Mouse (Mus musculus): ENCODE measurements at regions not wholly inside any gene's neighbourhood (a gene's known extent, or its start where the extent isn't known, plus 50 kb on each side); places are given as distances from the start of the nearest gene placed in this dataset.
A peak's percentile ranks its signal among the peaks of the same experiment; 100 is the strongest.

DNA sequence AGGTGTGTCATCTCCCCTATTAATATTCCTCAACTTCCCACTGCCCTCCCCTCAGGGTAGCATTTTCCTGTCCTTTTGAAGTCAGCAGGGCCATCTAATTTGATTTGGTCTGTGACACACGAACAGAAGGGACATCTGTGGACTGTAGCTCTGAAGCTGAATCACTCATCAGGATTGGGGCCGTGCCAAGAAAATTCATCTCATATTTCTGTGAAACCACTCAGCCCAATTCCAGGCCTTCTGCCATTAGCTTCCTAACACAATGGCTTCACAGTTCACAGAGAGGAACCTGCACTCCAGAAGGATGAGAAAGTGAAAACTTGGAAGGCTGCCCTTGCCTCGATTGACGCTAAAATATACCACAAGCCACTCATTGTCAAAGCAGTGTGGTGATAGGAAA lies 86.1 kb downstream of the Abhd5 start:
- DNase-seq = no peak

DNA sequence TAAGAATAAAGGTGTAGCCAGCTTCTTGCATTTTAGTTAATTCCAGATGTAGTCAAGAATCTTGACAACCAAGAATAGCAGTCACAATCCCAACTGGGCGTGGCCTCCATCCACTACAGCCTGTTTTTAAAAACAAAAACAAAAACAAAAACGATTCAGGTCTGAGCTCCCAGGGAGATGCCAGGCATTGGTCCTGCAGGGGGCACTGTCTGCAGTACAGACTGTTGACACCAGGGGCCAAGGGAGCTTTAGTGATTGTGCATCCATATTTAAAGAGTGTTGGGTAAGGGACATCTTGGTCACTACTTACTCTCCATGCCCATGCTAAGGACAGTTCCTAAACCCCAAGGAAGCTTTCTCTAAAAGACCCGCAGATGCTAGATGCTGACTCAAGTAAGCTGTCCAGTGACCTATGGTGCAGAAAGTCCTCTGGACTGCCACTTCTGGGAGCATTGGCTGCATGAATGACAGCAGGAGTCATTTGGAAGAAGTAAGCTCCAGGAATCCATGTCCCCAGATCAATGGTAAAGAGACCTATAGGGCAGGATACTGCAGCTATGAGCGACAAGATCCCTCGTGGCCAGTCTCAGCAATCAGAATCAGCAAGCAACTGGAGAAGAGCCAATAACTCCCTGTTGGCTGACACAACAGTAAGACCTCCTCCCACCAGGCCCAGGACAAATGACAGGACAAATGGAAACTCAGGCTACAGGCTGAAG lies 95.1 kb downstream of the Abhd5 start:
- intact Hi-C loops (cut with DNase I) = no loop called here
- DNase-seq = no peak

More for the DNA sequence above, 86.1 kb downstream of the Abhd5 start:
- intact Hi-C loops (cut with DNase I) = no loop called here

DNA sequence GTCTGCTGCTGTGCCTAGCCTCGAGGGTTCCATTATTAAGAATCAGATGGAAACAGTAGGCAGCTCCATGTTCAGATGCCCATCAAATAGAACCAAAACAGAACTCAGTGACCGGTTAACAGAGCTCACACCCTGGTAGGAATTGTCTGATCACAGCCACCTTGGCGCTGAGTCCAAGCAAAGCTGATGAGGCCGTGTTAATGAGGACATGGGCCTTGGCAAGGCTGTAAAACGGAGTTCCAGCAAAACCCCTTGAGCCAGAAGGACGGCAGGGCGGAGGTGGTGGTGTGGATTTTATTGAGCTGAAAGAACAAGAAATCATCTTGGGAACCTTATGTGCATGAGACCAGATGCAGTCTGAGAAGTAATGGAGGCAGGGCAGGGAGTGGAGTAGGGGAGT lies 96.2 kb downstream of the Abhd5 start:
- no peak for DNase-seq
- intact Hi-C loops (cut with DNase I) = no loop called here

DNA sequence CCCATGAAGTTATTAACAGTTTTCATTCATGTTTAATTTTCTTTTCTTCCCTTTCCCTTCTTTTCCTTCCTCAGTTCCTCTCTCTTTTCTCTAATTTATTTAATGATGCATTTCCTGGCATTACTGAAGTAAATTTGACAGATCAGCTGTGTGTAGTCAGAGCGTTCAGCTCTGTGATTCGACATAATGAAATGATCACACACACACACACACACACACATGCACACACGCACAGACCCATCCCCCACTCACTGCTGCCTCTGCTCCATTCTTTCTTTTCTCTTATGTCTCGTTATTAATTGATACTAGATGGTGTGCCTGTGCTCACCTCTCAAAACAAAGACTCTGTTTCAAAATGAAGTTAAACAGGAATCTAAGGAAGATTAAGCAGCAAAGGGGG lies 96.9 kb downstream of the Abhd5 start:
- intact Hi-C loops (cut with DNase I) = no loop called here
- no peak for DNase-seq

DNA sequence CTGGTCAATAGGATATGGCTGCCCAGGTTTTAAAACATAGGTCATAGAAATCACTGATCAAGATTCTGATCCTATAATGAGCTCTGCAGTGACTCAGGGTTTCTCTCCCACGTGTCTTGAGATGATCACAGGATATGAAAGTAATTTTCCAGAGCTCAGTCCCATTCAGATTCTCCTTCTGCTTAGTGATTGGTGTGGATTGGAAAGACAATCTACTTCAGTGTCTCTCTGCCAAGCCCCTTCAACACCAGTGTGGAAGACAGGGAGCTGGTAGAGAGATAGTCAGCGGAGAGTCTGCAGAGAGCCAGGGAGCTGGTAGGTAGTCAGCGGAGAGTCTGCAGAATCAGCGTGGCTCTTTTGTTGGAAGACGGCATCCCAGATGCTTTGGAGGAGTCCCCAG lies 99.1 kb downstream of the Abhd5 start:
- intact Hi-C loops (cut with DNase I) = no loop called here
- DNase-seq = no peak

DNA sequence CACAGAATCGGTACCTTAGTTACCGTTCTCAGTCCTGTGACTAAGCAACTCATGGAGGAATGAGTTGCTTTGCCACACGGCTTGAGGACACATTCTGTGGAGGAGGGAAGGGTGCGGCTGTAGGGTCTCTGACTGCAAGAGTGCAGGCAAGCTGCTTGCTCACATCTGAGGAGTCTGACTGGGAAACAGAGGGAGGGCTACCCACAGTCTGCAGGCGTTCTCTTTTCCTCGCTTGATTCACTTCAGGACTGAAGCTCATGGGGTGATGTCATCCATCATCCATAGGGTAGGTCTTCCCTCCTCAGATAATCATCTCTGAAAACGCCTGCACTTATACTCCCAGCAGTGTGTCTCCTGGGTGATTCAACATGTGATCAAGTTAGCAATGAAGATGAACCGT lies 103.9 kb downstream of the Abhd5 start:
- intact Hi-C loops (cut with DNase I) = no loop called here
- DNase-seq = no peak

DNA sequence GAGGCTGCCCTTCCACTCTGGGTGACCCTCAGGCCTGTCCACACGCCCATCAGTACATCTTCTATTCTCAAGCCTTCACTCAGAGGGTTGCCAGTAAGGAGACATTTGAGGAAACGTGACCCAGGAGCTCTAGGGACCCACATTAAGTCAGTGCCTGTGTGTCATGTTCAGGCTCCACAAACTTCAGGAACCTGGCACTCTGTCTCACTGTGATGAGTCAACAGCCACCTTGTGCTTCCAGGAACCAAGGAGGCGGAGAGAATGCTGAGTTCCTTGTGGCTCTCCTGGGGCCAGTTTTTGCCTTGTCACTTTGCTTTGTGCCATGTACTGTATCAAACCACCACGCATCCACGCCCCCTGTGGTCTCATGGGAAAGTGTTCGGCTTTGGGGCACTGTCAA lies 104.4 kb downstream of the Abhd5 start:
- intact Hi-C loops (cut with DNase I) = no loop called here
- no peak for DNase-seq

DNA sequence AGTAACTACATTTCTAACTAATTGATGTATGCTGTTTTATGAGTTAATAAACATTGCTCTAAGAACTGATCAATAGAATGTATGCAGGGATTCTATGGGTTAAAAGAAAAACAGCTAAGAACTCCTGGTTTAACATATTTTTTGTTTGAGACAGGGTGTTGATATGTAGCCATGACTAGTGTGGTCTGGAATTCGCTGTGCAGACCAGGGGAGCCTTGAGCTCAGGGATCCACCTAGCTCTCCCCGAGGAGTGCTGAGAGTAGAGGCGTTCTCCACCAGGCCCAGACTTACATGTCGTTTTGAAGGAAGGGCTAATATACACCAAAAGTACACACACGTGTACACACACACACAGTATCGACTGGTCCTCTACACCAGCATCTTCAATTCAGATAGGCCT lies 108.1 kb downstream of the Abhd5 start:
- intact Hi-C loops (cut with DNase I) = no loop called here
- DNase-seq = no peak

DNA sequence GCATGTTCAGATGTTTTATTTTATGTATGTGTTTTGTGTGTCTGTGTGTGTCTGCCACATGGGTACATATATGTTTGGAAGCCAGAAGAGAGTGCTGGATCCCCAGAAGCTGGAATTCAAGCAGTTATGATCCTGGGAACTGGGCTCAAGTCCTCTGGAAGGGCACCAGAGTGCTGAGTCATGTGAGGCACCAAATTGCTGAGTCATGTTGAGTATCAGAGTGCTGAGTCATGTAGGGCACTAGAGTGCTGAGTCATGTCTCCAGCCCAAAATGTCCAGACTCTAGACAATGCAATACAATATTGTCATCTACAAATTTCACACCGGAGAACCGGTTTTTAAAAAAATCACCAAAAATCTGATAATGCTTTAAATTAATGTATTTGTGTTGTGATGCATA lies 120.1 kb downstream of the Abhd5 start:
- intact Hi-C loops (cut with DNase I) = no loop called here
- DNase-seq = no peak

DNA sequence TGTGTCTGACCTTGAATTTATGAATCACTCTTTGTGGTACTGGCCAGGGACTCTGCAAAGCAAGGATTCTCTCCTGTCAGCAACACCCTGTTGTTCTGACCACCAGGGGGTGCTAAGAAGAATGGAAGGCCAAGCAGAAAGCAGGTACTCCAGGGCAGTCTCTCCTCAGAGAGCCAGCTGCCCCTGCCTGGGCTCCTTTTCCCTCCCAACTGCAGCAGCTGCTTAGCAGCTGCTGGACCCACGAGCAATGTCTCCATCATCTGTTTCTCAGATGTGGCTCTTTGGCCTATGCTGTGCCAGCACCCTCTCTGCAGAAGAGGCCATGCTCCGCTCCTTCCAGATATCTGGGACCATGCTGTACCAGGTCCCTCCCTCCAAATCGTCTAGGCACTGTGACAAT lies 124.9 kb downstream of the Abhd5 start:
- intact Hi-C loops (cut with DNase I) = no loop called here
- peak in 1 of 2 experiments; percentile 5 for DNase-seq

DNA sequence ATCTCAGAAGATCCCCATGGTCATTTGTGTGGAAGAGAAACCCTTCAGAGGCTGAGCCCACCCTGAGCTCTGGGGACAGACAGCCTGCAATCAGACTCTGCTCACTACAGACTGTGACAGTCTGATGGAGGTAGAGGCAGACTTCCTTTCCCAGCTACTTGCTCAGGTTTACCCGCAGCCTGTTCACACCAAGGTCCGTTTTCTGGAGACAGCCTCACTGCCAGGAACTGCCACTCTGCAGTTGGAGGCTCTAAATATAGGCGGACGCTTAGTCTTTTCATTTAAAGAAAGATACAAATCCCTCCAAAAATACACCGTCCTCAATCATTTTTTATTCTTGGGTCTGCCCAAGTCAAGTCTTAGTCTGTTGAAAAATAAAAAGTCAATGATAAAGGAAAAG lies 135.6 kb downstream of the Abhd5 start:
- no peak for DNase-seq

DNA sequence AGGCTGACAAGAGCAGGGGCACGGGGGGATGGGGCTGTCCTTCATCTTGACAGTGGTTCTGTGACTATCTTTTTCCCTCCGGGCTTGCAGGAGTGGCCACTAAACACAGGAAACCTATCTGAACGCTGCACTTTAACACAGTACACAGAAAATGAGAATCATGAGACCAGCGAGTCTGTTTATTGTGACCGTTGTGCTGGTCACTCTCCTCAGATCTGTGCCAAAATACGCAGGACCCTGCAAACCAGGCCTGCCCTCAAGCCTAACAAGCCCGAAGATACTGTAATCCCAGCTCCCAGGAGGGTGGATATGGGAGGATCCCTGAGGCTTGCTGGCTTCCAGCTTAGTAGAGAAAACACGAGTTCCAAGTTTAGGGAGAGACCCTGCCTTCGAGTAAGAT lies 143.3 kb downstream of the Abhd5 start:
- DNase-seq = no peak
- intact Hi-C loops (cut with DNase I) = no loop called here

More for the DNA sequence above, 135.6 kb downstream of the Abhd5 start:
- intact Hi-C loops (cut with DNase I) = no loop called here

DNA sequence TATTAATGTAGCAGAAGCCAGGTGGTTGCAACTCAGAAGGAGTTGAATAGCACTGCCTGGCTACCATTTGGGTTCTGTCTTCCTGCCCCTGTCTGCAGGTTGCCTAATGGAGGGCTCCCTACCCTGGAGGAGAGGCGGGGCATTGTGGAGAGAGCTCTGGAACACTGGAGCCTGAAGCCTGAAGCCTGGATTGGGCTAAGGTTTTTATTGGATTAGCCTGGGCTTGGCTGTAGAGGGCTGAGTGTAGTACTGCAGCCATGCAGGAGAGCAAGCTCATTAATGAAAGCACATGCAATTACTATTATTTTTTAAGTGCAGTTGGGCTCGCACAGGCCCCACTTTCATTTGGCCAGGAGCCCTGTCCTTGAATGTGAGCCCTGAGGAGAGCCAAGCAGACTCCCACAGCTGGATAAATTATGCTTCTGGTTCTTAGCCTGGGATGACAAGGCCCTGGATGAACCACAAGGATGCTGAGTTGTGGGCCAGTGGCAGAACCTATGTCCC lies 145.1 kb downstream of the Abhd5 start:
- intact Hi-C loops (cut with DNase I) = no loop called here
- DNase-seq = no peak

DNA sequence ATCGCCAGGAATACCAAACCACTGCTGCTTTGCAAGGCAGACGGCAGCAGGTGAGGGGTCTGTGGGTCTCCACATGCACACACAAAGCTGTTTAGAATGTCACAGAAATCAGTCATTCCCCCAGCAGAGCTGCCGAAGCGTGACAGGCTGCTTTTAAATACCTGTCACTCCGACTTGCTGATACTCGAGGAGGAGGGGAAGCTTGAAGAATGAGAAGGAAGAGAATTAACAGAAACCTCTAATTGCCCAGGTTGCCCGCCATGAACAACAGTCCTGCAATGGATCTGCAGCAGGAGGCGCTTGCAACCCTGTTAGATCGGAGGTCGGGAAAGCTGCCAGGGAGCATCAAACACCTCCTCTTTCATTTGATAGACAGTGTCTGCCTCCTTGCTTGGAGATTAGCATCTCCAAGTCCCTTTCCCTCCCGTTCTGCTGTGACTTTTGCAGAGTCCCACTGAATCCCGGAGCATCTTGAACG lies 150.5 kb downstream of the Abhd5 start:
- intact Hi-C loops (cut with DNase I) = no loop called here
- no peak for DNase-seq

DNA sequence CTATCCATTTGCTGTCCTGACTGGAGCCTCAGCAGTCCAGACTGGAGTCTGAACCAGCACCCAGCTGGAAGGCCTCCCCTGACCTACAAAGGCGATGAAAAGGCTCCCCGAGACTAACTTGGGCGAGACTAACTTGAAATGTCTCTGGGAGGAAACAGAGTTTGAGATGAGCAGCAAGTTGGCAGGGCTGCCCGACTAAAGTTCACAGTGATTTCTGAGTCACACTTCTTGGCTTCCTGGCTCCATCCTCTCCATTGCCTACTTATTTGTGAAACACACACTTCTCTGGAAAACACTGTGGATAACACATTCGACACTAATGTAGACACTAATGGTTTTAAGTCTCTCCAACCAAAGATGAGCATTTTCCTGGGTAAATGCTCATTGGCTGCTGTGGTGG lies 170.2 kb downstream of the Abhd5 start:
- intact Hi-C loops (cut with DNase I) = no loop called here
- DNase-seq = peak in 1 of 2 experiments; percentile 4

DNA sequence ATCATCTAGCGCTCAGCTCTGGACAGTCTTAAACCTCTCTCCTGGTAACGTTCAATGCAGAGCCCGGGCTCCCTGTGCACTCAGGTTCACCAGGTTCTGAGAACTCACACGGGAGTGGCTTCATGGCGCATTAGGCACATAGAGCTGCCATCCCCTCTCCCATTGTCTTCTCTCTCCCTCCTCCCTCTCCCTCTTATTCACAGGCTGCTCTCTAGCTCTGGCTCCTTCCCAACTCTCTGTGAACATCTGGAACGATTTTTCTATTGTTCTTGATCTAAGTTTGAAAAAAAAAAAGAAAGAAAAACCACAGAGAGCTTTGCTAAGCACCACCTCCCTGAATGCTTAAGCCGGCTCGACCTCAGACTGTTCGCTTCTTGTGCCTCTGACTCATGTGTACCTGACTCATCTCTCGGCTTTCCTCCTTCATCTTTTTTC lies 174.2 kb downstream of the Abhd5 start:
- intact Hi-C loops (cut with DNase I) = no loop called here
- no peak for DNase-seq

DNA sequence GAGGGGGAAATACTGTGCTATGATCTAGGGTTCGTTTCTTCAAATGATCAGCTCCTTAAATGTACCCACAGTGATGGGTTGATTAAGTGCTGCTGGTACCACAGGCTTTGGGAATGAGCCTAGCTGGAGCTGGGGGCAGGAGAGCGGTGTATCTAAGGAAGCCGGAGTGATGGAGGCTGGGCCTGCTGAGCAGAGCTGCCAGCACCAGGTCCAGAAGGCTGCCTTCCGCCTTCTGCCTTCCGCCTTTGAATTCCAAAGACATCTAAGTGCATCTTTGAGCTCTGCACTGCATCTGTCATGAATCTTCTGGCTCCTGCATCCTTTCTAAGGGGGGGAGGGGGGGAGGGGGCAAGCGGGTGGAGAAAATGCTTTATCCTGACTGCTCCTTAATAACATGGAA lies 176.9 kb downstream of the Abhd5 start:
- DNase-seq = no peak
- intact Hi-C loops (cut with DNase I) = no loop called here

DNA sequence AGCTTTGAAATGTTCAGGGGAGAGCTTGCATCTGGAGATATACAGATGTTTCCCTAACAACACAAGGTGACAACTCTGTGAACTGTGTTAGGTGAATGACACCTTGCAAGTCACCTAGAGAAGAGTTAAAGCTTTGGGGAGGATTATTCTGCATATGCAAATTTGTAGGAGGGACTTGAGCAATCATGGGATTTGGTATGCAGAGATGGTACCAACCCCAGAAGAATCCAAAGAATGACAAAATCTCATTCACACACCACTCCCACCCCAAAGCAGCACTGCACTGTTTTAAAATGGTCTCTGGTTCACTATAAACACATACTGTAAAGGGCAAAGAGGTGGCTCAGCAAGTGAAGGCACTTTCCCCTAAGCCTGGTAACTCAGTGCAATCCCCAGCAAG lies 178.3 kb downstream of the Abhd5 start:
- intact Hi-C loops (cut with DNase I) = no loop called here
- no peak for DNase-seq

DNA sequence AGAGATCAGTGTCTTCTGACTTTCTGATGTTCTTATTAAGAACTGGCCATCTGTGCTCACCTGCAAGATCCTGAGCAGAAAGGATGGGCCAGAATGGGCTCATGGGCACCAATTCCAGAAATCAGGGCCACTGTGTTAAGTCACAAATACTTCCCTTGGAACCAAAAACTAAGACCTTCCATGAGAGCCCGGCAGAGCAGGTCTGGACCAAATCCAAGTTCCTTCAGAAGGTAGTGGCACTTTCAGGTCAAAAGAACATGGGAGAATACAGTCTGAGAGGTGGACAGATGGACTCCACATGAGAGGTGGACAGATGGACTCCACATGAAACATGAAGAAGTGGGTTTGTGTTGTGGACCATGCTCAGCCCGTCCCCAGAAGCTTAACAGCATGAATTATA lies 180.4 kb downstream of the Abhd5 start:
- intact Hi-C loops (cut with DNase I) = no loop called here

DNA sequence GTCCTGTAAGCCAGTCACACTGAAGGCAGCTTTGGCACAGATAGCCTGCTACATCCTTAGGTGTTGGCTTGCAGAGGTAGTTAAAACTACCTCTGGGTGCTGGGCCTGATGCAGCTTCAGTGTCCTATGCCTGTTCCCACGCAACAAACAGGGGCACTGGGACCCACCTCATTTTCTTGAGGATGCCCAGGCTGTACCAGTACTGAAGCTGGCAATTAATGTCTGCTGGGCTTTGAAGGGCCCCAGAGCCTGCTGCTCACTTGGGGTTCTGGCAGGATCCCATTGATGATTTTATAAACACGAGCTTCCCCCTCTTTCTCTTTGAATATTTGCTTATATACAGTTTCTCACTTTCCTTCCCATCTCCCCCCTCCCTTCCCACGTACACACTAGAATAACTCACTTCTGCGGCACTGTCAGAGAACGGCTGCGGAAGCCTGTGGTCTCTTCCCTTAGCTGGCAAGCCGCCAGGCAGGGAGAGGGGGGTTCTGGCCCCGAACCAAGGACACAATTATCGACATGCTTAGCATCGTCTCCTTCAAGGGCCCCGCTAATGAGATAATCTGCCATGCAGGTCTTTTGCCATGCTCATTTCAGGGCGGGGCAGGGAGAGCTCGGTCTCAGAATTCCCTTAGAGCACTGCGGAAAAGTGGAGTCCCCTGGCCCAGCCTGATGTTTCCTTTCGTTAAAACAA lies 182.9 kb downstream of the Abhd5 start:
- intact Hi-C loops (cut with DNase I) = no loop called here
- DNase-seq = no peak

More for the DNA sequence above, 180.4 kb downstream of the Abhd5 start:
- no peak for DNase-seq

DNA sequence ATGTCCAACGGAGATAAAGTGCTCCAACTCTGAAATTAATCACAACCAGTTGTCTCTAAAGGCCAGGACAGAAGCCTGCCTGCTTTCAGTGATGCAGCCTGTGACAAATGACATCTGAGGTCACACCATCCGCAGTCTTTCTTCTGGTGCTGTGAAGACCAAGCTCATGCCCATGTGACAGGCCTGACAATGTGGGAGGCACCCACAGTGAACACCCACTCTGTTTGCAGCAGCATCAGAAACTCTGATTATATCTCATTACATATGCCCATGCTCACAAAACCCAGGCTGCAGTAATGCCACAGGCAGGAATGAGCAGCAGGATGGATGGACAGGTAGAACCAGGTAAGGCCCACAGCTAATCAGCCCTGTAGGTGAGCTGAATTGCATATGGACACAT lies 183.6 kb downstream of the Abhd5 start:
- DNase-seq = no peak
- intact Hi-C loops (cut with DNase I) = no loop called here

DNA sequence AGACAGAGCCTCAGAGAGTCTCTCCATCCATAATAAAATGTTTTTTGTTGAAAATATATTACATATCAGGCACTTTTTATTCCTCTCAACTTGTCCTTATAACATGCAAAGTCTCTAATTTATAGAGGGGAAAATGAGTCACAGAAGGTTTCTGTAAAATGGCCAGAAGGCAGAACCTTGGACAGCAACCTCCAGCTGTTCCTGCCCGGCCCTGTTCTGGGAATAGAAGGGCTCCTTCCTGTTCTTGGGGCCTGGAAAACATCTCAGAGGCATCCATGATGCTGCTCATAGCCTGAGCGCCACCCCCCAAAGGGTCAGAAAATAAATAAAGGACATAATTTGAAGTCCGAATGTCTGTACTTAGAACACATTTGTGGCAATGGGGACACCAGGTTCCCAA lies 188.7 kb downstream of the Abhd5 start:
- DNase-seq = no peak
- intact Hi-C loops (cut with DNase I) = no loop called here

Data from heart, postnatal 36 days (tissue).